Mouse (Mus musculus): ENCODE measurements at regions not wholly inside any gene's neighbourhood (a gene's known extent, or its start where the extent isn't known, plus 50 kb on each side); places are given as distances from the start of the nearest gene placed in this dataset.

DNA sequence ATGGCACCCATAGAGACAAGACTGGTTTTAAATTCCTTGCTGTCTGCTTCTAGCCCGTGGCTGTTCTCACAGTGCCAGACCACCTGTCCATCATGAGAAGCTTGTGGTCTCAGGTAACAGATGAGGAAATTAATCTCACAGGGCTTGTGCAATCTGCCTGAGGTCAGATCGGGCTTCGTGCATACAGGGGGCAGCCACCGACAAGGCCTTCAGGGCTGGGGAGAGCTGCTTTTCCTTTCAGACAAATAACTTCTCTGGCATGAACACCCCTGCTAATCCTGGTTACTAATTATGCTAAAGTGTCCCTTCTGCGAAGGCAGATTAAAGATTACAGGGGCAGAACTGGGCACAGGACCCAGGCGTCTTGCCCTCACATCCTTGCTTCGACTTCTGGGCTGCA, 130.8 kb upstream of the Tmem45b start:
- no peak for ATAC-seq (replicated peaks; ENCODE audit: poor library complexity, severe bottlenecking)

DNA sequence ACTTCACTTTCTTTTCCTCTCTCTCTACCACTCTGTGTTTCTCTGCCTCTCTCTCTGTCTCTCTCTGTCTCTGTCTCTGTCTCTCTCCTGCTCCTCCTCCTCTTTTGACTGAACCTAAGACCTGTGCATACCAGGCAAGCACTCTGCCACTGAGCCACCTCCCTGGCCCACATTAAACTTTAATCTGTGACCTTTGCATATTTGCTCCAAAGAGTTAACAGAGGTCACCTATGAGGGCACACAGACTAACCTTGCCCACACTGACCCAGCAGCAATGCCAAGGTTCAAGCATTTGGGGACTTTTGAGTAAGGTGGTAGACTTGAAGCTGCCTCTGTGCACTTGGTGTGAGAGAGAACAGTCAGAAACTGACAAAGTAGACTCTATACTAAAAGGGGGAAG, 123.4 kb upstream of the Tmem45b start:
- no peak for ATAC-seq (replicated peaks; ENCODE audit: poor library complexity, severe bottlenecking)

DNA sequence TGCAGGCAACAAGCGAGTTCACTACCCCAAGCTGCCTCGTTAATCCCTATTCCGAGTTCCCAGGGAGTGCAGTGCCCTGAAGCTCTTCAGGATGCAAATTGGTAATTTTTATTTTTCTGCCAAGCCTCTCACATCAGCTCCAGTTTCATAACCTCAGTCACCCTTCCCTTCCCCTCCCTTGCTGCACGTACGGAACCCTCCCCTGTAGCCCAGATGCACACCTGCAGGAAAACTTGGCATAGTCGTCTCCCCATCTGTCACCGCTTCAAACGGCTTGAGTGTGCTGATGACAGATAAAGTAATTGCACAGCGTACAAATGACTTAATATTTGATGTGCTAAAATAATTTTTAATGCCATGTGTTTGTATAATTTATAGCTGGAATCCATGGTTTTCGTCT, 119.7 kb upstream of the Tmem45b start:
- ATAC-seq (replicated peaks; ENCODE audit: poor library complexity, severe bottlenecking): no peak

DNA sequence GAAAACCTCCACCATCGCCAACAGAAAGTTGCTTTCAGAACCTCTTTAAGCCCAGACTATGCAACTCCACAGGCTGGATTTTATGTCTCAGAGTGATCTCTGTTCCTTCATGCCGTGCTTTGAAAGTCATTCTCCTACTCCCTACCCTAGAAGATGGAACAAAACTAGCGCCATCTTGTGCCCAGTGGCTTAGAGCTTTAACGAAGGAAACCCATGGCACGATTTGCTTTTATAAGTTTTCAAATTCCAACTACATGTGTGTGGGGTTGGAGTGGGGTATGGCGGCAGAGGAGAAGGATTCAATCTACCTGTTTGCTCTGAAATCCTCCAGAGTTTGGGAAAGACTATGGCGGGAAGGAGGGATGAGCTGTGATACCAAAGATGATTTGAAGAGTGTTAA, 118.7 kb upstream of the Tmem45b start:
- no peak for ATAC-seq (replicated peaks; ENCODE audit: poor library complexity, severe bottlenecking)

DNA sequence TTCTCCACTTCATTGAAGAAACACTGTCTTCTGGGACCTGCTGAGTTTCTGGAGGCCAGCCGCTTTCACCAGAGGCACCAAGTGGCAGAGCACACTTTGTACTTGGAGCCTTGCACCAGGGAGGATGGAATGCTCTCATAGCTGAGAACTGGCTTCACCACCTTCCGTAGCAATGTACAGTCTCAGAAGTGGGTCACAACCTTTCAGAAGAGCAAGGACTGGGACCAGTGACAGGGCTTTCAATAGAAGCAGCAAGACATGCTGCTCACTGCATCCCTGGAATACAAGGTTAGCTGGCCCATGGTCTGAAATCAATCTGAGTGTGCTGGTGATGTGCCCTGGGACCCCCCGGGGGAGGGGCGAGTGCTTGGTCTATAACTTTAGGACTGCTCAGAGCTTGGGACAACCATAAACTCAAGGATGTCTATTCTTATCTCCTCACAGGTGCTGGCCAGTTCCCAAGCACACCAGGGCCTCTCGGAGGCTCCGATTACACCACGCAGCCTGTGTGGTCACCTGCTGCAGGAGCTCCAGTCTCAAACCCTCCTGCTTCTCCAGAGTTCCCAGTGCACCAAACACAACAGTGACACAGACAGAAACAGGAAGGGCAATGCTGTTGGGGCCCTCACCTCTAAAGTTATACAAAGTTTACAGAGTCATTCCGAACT, 114.4 kb upstream of the Tmem45b start:
- ATAC-seq (replicated peaks; ENCODE audit: poor library complexity, severe bottlenecking): no peak

DNA sequence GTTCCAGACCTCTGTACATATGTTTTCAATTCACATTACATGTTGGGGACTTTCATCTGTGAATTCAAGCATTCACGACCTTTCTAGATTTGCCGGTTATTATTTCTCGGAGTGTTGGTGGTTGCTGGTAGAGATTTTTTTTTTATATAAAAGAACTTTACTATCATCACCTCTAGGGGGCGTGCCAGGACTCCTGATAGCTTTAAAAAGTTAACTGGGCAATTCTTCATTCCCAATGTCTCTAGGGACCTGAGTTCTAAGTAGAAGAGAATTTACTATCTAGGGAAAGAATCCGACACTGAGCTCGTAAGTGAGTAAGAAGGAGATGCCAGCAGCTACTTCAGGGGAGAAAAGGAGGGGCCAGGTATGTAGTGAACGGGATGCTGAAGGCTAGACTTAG, 112.8 kb upstream of the Tmem45b start:
- no peak for ATAC-seq (replicated peaks; ENCODE audit: poor library complexity, severe bottlenecking)

DNA sequence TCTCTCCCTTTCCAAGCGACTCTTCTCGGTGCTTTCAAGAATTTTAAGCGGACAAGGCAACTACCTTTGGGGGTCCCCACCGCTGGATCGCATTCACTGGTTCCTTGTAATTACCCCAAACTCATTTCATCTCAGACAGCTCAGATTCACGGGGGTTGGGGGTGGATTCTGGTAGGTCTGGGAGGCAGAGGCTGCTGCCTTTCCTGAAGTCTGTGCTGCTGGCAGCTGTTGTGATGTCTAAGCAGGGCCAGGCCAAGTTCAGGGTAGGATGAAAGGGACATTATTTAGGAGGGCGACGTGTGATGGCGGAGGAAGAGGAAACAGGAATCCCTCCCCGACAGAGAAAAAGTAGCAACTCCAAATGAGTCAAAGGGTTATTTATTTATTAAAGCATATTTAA, 102.8 kb upstream of the Tmem45b start:
- ATAC-seq (replicated peaks; ENCODE audit: poor library complexity, severe bottlenecking): no peak

DNA sequence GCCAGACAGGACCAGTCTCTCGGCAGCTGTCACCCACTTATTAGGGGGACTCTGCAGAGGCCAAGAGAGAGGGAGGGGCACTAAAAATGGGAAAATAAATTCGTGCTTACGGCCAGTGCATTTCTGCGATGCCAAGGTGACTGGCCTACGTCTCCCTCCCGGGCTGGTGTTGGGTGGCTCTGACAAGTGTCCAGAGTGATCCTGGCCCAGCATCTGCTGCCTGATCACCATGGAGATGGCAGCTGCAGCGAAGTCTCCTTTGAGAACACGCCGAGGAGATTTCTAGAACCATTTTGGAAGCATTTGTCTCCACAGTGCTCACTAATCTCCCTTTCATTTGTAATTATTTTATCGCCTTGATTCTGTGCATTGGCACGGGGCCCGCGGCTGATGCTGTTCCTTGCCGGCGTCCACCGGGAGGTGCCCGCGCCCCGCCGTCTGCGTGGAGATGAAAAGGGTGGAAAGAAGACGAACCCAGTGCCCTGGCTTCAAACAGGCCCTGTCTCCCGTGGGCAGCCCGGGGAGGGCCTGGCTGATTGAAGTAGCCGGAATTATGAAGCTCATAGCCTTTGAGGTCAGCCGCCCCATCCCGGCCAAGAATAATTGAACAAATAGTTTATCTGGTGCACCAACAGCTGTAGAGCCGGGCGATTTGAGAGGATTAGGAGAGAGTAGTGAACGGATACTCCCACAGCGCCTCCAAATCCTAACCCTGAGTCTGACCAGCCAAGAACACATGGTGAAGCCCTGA, 102.2 kb upstream of the Tmem45b start:
- no peak for ATAC-seq (replicated peaks; ENCODE audit: poor library complexity, severe bottlenecking)

DNA sequence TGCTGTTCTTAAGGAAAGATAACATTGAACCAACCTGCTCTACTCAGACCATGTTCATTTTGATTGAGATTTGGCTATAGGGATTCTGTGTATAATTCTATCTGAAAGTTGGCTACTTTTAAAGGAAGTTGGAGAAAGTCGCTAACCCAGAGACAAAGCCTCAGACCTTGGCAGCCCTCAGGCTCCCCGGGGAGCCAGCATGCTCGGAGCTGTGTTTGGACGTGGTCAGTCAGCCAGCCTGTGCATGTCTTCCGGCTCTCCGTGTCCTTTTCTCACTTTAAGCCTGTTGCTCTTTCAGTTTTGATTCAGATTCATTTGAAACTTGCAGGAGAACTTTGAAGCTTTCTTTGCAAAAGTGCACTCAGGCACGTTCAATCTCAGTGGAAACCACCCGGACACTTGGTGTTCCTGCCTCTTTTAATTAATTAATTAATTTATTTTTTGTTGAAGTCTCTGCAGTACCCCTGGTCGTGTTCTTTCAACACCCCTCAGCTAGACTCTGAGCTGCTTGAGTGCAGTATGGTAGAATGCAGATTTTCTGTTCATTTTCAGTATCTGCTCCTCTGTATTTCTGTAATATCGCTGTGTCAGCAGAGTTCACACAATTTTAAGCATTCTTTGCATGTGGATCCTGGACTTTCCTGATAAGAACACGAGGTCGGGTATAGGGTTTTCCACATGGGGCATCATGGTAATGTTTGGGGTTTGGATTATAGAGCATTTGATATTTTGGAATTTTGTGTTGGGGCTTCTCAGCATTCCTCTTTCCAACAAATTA, 100.9 kb upstream of the Tmem45b start:
- ATAC-seq (replicated peaks; ENCODE audit: poor library complexity, severe bottlenecking): no peak

DNA sequence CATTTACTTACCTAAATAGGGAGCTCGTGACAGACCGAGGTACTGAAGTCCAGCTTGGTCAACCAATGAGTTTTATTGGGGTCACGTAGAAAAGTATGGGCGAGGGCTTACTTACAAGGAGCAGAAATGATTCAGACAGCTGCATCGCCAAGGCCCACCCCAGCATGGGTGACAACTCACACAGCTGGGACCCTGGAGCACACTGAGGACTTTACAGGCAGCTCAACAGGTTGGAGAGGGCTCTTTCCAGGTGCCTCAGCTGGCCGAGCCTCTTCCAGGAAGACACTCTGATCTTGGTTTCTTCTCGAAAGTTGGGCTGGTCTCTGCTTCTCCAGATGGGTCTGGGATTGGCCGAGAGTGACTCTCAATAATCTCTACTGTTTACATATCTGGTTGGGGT, 99.3 kb upstream of the Tmem45b start:
- no peak for ATAC-seq (replicated peaks; ENCODE audit: poor library complexity, severe bottlenecking)

DNA sequence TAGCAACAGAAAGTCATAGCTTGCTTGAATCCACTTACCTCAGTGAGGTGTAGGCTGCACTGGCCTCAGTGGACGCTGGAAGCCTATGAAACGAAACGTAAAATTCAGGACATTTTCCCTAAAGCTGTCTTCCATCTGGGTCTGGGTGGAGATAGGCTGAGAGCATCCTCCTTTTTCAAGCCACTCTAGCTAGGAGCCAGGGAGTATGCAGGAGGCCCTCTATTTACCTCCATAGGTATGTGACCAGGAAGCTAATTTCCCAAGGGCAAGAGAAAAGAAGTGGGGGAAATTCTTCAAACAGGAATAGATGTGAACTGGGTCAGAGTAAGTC, 95.9 kb upstream of the Tmem45b start:
- no peak for ATAC-seq (replicated peaks; ENCODE audit: poor library complexity, severe bottlenecking)

DNA sequence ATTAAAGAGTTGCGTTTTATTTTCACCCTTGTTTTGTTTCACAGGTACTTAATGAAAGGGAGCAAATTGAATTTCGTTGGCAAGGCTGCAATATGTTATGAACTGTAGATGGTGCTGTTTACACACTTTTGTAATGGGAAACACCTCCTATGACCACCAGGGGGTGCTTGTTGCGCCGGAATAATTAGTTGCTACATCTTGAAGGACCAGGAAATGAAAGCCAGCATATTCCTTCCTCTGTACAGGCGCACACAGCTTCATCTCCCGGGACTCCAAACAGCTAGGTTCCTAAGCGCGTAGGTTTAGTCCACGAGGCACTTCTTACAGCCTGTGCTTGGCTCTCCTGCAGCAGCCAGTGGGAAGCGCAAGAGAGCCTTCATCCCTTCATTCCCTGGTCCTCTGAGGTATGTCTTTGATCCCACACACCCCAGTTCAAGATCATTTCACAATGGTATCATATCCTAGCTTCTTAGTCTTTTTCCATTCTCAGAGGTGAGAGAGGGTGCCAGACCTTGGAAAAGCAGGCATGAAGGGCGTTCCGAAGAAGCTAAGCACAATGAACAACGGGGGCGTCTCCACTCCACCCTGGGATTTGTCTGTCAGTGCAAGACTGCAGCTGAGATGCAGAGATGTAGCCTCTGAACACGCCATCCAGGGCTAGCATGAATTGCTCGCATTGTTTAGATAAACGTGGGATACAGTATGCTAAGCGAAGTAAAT, 95.4 kb upstream of the Tmem45b start:
- ATAC-seq (replicated peaks; ENCODE audit: poor library complexity, severe bottlenecking): peak; percentile 98

DNA sequence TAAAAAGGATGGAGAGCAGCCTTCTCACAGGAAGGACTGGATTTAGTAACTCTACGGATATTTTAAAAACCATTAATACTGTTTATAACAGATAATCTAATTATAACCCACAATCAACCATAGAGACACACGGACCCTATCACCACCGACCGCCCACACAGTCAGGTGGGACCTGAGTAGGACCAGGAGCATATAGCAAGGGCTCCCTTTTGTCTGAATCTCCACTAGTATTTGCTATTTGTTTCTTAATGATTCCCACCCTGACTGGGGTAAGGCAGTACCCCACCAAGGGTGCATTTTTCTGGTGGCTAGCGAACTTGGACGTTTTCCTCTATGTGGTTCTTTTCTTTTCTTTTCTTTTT, 79.4 kb upstream of the Tmem45b start:
- ATAC-seq (replicated peaks; ENCODE audit: poor library complexity, severe bottlenecking): no peak

DNA sequence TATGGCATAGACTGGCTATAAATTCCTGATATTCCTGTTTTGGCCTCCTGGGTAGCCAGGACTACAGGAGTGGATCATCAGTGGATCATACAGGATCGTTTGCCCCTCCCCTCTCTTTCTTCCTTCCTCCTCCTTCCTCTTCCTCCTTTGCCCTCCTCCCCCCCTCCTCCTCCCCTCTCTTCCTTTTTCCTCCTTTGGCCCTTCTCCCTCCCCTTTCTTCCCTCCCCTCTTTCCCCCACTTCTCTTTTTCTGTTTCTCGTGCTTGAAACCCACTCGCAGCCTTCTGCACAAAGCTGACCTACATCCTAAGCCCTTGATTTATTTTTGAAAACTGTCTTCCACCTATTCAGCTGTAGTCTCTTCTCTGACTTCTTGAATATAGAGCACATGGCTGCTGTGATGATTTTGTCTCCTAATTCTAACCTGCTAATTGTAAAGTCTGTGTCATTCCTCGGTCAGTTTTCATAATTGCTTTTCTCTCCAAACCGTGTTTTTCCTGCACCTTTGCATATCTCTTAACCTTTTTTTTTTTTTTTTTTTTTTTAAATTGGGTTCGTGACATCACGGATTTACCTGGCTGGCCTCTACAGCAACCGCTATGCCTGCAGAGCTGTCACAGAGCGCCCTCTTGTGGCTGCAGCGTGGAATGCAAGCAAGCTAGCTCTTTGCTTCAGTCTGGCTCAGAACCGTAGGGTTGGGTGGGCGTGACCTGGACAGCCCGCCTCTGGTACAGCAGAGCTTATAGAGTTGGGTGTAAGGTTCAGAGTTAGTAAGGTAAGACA, 78.8 kb upstream of the Tmem45b start:
- peak; percentile 99 for ATAC-seq (replicated peaks; ENCODE audit: poor library complexity, severe bottlenecking)

DNA sequence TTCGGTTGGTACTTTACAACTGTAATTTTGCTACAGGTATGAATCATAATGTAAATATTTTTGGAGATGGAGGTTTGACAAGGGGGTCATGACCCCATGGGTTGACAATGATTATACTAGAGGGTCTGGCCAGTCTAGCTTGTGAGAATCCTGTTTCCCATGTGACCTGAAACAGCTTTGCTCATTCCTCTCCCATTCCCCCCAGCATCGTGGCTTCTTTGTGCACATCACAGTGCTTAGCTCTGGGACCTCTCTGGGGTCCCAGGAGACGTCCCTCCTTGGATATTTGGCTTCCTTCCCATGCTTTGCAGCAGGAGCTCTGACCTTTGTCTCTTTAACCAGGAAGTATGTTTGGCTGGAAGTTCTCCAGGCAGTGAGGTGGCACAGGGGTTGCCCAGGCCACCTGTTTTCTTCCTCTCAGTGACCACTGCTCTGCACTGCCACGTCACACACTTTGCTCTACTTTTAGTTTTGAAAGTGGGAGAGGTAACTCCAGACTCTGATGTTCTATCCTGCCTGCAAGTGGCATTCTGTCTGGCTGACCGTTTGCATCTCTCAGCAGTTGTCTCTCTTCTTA, 77.4 kb upstream of the Tmem45b start:
- no peak for ATAC-seq (replicated peaks; ENCODE audit: poor library complexity, severe bottlenecking)

DNA sequence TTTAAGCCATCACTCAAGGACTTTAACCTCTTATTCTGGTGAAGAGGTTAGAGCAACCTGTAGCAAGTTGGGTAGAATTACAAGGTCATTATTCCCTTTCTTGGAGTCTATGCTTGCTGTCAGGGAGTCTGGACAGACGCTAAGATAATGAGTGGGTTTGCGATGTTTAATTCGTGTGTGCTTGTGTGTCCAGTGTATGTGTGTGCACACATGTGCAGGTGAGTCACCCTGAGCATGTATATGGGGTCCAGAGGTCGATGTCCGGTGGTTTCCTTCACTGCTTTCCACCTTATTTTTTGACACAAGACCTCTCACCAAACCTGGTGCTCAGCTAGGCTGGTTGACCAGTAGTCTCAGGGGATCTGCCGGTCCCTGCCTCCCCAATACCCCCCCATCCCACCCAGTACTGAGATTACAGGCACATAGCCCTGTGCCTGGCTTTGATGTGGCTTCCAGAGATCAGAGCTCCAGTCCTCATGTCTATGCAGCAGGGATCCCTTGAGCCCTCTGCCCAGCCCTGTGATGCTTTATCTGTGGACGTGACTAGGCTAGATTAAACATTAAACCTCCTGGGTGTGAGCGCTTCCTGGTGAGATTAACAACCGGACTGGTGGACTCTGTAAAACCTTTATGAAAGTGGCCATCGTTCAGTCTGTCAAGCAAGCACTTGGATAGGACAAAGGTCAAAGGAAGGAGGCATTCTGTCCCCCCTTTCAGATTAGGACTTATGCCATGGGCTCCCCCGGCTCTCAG, 74.4 kb upstream of the Tmem45b start:
- no peak for ATAC-seq (replicated peaks; ENCODE audit: poor library complexity, severe bottlenecking)

DNA sequence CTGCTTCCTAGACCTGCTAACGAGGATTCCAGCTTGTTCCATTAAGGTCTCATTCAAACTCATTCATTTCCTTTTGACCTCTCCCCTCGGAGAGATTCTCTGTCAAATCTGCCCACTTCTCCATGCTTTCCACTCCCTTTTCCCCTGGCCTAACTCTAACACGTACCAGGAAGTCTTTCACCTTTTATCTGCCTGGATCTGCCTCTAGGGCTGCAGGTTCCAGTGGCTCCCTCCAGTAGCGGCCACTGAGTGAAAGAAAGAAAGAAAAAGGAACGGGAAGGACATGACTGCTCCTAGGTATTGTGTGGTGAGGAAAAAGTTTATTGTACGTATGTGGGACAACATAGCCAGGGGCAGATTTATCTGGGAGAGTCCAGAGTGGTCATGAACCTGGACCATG, 64.8 kb upstream of the Tmem45b start:
- ATAC-seq (replicated peaks; ENCODE audit: poor library complexity, severe bottlenecking): no peak

DNA sequence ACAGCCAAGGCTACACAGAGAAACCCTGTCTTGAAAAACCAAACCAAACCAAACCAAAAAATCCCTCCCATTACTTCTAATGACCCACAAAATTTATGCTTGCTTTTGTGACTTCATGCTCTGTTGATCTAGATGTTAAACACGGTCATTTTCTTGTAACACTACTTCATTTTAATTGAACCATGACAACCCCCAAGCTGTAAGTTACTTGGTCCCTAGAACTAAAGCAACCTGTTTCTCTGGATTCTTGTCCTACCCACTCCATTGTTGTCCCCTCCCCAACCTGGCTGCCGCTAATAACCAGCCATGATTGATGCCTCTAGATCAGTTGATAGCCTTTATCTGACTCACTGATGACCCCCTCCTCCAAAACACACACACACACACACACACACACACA, 63.0 kb upstream of the Tmem45b start:
- no peak for ATAC-seq (replicated peaks; ENCODE audit: poor library complexity, severe bottlenecking)
